Mouse (Mus musculus) gastrocnemius, adult 18-20 months (tissue): ENCODE measurements around the gene Slc9a8. TPM values are rescaled to one million over a fixed set of nuclear protein-coding genes. Genes with fewer than 3 reads are reported as not detected.

Experiments
- DNase-seq: peaks from one replicate; pipeline ENCODE4 v3.0.0; 2021; ENCODE audit warnings: low spot score
- total RNA-seq, 2 experiments: library from RNA; stranded (reverse); gene quantifications; 2 replicates each; pipeline ENCODE4 v1.2.3; 2021

The Slc9a8 gene
- total RNA-seq, 2 experiments from 2014 or later, result 24.5 to 26.0 TPM

DNA sequence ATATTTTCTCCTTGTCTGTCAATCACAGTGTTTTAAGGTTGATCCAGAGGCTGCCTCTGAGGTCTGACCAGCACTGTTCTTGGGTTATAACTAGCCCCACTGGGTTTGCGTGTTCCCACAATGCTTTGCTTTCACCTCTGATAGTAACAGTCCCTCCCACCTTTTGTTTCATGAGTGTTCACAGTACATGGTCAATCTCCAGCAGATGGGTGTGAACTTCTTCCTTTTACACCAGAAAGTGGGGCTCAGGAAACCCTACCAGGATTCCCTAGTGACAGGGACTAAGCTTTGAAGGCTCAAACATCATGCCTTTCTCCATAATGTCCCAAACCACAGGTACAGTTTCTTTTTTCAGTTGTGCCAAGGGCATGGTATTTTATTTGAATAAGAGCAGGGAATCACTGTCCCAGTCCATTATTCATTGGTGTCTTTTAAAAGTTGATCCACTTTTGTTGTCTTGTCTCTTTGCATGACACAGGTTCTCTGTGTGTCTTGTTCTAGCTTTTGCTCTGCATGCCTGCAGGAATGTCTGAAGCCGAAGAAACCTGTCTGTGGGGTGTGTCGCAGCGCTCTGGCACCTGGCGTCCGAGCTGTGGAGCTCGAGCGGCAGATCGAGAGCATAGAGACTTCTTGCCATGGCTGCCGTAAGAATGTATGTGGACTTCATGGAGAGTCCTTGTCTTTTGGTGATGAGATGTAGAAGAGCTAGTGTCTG lies 85.2 kb downstream of the Slc9a8 start:
- DNase-seq, result no peak

DNA sequence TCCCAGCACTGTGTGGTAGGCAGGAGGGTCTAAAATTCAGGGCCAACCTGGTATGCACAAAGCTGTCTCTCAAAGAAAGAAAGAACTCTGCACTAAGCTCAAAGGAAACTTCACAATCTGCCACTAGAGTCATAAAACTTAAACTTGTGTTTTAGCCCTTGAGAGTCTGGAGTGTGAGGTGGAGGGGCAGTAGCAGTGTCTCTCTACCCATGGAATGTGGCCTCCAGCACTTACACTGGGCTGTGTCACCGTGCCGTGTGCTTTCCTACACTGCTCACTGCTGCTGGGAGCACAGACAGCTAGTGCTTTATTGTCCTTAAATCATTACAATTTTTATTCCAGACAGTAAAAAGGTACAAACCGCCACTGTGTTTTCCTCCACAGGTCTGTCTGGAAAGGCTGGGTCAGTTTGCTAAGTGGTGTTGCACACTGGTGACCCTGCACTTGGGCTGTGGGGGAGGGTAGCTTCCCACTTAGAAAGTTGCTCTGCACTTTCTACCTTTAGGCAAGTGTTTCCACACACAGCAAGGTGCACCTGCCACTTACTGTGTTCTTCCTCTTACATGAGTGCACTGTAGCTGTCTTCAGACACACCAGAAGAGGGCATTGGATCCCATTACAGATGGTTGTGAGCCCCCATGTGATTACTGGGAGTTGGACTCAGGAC lies 86.3 kb downstream of the Slc9a8 start:
- DNase-seq, result no peak

DNA sequence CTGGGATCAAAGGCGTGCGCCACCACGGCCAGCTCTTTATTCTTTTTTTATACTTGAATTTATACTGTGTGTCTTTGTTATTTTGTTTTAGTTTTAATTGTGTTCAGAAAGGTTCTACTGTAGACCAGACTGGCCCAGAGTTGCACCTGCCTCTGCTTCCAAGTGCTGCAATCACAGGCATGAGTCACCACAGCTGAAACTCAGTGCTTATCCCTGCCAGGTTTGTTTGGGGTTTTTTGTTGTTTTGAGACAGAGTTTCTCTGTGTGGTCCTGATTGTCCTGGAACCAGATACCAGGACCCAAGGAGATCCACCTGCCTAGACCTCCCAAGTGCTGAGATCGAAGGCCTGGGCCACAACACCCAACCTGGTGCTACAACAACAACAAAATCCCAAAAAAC lies 87.1 kb downstream of the Slc9a8 start:
- no peak for DNase-seq

DNA sequence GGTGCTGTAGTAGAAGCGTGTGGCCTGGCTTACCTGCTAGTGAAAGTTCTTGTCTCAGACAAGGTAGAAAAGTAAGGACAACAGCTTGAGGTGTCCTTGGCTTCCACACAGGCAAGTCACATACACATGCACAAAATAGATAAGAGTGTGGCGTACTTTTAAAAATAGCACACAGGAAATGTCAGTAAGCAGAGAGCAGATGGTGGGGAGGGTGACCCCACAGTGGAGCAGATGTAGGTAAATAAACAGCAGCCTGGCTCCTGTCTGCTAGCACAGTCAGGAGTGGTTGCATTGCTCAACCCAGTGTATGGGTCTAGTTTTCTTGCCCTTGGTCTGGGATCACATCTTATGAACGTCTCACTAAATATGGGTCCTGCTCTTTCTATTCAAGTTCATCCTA lies 89.0 kb downstream of the Slc9a8 start:
- peak; percentile 39 for DNase-seq

DNA sequence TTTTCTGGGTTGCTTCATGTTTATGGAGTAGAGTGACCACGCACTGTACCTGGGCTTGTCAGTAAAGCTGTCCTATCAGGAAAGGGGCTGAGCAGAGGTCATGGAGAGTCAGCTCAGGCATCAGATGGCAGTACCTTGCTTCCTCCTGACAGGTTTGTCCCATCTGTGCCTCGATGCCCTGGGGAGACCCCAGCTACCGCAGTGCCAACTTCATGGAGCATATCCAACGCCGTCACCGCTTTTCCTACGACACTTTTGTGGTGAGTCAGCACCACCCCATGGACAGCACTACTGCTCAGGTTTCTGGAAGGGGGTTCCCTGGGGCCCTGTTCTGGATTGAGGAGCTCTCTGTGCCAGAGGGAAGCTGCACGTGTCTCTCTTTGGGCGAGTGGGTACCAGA lies 90.9 kb downstream of the Slc9a8 start:
- DNase-seq, result no peak

DNA sequence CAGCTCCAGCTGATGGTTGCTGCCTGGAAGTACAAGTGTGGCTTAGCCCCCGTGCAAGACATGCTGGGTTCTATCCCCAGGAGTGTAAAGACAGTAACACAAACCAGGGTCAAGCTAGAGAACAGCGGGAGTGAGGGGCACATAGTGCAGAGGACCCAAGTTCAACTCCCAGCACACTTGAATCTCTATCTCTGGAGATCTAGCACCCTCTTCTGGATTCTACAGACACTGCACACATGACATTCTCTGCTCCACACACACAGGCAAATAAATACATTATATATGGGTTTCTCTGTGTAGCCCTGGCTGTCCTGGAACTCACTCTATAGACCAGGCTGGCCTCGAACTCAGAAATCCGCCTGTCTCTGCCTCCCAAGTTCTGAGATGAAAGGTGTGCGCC lies 91.5 kb downstream of the Slc9a8 start:
- DNase-seq, result no peak

DNA sequence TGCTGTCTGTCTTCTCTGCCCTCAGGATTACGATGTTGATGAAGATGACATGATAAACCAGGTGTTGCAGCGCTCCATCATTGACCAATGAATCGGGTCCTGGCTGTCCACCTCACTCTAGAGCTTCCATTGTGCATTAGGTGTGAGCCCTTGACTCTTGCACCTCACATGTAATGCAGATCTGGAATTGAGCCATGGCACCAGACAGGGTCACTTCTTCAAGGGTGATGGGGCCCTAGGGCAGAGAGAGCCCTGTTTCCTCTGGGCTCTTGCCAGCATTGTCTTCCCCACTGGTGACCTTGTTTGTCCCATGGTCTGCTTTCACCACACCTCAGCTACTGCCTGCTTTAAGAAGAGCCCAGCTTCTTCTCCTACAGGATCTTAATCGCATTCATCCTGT lies 93.1 kb downstream of the Slc9a8 start:
- DNase-seq, result no peak

DNA sequence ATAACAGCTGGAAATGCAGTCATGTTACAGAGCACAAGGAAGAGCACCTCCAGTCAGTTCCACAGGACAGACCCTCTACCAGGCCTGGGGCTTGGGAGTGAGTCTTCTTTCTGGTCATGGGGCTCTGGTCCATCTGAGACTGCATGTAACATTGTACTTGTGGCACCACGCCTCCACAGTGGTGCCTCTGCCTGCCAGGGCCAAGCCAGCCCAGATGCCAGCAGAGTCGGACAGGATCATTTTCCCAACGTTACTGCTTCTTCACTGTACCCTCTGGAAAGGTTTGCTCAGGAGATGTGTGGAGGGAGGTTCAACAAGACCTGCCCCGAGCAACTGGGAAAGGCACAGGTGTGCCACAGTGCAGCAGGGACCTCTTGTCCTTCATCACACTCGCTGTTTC lies 94.2 kb downstream of the Slc9a8 start:
- peak; percentile 65 for DNase-seq

DNA sequence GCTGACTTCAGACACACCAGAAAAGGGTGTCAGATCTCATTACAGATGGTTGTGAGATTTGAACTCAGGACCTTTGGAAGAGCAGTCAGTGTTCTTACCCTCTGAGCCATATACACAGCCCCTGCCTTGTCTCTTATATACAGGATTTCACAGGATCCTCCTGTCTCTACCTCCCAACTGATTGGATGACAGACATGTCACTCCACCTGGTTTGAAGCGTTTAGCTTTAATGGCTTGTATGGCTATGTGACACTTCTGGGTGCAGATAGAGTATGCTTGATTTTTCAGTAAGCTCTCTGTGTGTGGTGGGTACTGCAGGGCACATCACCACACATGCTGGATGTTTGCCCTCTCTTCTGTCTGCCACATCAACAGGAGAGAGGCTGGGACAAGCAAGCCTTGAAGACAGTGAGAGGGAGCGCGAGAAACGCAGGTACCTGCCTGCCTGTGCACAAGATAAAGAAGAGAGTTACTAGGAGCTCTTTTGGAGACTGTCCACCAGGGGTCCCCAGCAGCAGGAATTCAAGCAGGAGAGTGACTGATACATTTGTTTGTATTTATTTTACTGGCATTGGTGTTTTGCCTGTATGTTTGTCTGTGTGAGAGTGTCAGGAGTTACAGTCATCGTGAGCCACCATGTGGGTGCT lies 98.2 kb downstream of the Slc9a8 start:
- DNase-seq, result no peak

Other genes with a start within 250 kb of the Slc9a8 start
- 10 to 100 TPM; 22.2 to 25.8 TPM for gene Kcnb1, start 231.6 kb upstream of the Slc9a8 start, total RNA-seq
- 1 to 10 TPM; 1.3 to 1.8 TPM for gene Ptgis, start 181.1 kb upstream of the Slc9a8 start, total RNA-seq
- 1 to 10 TPM; 6.9 to 7.9 TPM for gene B4galt5, start 72.5 kb upstream of the Slc9a8 start, total RNA-seq
- gene Rnf114, start 70.9 kb downstream of the Slc9a8 start, total RNA-seq, result 10 to 100 TPM; 37.5 to 45.6 TPM
- 10 to 100 TPM; 18.4 to 19.5 TPM for gene Spata2, start 71.2 kb downstream of the Slc9a8 start, total RNA-seq
- gene Snai1, start 116.5 kb downstream of the Slc9a8 start, total RNA-seq, result 1 to 10 TPM in 1 of 2 experiments, under 1 TPM in 1; 0.73 to 1.0 TPM
- 100 to 1,000 TPM; 175 to 191 TPM for gene Ube2v1, start 210.4 kb downstream of the Slc9a8 start, total RNA-seq
- 1 to 10 TPM; 8.0 to 9.4 TPM for gene Gm20431, start 239.8 kb downstream of the Slc9a8 start, total RNA-seq